Mouse (Mus musculus): ENCODE data around the gene Masp1. TPM values are rescaled to one million over a fixed set of nuclear protein-coding genes. Genes with fewer than 3 reads are reported as not detected.

The Masp1 gene
- 50.5 and 54.1 TPM in 2 replicates for polyA plus RNA-seq (2015; fragmentation: Nextera tagmentation; extraction: Ambion mirVana)

DNA sequence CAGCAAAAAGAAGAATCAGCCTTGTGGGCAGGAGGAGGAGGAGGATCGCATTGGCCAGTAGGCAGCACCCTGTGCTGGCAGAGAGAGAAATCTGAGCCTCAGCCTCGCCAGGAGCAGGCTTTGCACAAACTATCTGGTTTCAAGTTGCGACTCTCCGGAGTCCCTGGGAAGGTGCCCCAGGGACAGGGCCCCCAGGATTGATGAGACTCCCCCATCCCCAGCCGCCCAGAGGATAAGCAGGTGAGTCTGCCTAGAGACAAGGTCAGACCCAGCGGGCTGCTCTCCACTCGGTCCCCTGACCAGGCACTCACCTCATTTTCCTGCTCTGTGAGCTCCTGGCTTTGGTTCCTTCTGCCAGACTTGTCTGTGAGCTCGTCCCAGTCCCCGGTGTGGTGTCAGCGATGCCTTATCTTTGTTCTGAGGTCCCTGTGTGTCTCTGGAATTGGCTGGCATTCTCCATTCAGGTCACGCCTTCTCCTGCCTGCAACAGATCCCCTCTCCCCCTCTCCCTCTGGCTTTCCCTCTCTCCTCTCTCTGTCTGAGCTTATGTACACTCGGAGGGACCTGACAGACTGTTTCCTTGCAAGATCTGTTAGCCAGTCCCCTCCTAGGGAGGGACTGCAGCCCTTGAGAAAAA lies at the start of gene Masp1, which contains the start of gene Rtp4:
Masp1 (minus strand) TSS at position 581 of the 637 bp plus-strand sequence.
Rtp4 (plus strand) TSS at position 57 of the 637 bp plus-strand sequence.
- Histone ChIP-seq H3K27ac (replicated peaks) (peak within 1 kb of the TSS; percentile 98), H3K4me1 (peaks cover 73% of the 10 kb centered on the region), H3K4me2 (replicated peaks) (peak within 1 kb of the TSS; percentile 71), H3K36me3 (no peaks in the 10 kb centered on the region), H3K9me3 (no peaks in the 10 kb centered on the region), H3K27me3 (no peaks in the 10 kb centered on the region), H3K4me3 (peak within 1 kb of the TSS; percentile 70), H3K9ac (replicated peaks) (peak within 1 kb of the TSS; percentile 79)
- ATAC-seq (replicated peaks) = peak; percentile 59
- under 1% methylated on average over 12 of the region's 12 CpGs for WGBS

GRCm38 (mm10) chr16:23568369-23568958 lies 47.8 kb upstream of the Masp1 start:
- no peaks in the 10 kb centered on the region for H3K9me3 ChIP-seq
- no peak overlapping the region for H3K9ac ChIP-seq (replicated peaks)
- H3K4me1 ChIP-seq = no peaks in the 10 kb centered on the region
- no peak overlapping the region for H3K27ac ChIP-seq (replicated peaks)
- ATAC-seq (replicated peaks) = no peak
- no peak overlapping the region for H3K4me3 ChIP-seq
- H3K4me2 ChIP-seq (replicated peaks) = no peak overlapping the region
- WGBS = 53% methylated on average over 4 of the region's 4 CpGs
- no peaks in the 10 kb centered on the region for H3K36me3 ChIP-seq
- H3K27me3 ChIP-seq = no peaks in the 10 kb centered on the region

- Histone ChIP-seq H3K4me1 (no peaks in the 10 kb centered on the region), H3K4me2 (replicated peaks) (no peak overlapping the region), H3K4me3 (no peak overlapping the region), H3K9me3 (no peaks in the 10 kb centered on the region), H3K9ac (replicated peaks) (no peak overlapping the region), H3K27ac (replicated peaks) (no peak overlapping the region), H3K27me3 (no peaks in the 10 kb centered on the region), H3K36me3 (no peaks in the 10 kb centered on the region)
- WGBS = 86% methylated on average over 2 of the region's 2 CpGs
- no peak for ATAC-seq (replicated peaks)
Observed at GRCm38 (mm10) chr16:23557669-23558068, 37.1 kb upstream of the Masp1 start.

DNA sequence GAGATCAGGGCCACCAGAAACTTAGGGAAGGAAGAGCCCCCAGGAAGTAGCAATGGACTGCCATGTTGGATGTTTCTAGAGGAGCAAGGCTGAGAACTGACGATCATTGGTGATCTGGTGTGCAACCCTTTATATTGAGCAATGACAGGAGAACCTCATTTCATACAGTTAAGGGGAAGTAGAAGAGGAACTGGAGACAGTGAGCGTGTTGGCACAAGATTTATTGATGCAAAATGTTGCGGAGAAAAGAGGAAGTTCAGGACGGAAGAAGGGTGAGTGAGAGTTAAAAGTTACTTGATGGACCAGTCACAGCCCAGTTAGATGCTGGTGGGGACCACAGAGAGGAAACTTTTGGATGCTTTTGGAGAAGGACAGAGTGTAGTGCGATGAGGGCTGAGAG lies 36.6 kb upstream of the Masp1 start:
- 95% methylated on average over 5 of the region's 5 CpGs for WGBS
- Histone ChIP-seq H3K27ac (replicated peaks) (no peak overlapping the region), H3K4me2 (replicated peaks) (no peak overlapping the region)

GRCm38 (mm10) chr16:23554673-23555072 lies 34.1 kb upstream of the Masp1 start:
- H3K27ac ChIP-seq (replicated peaks) = no peak overlapping the region

More for the DNA sequence above, 36.6 kb upstream of the Masp1 start:
- Histone ChIP-seq H3K4me3 (no peak overlapping the region), H3K9me3 (no peaks in the 10 kb centered on the region), H3K9ac (replicated peaks) (no peak overlapping the region), H3K27me3 (no peaks in the 10 kb centered on the region), H3K36me3 (no peaks in the 10 kb centered on the region), H3K4me1 (no peaks in the 10 kb centered on the region)
- ATAC-seq (replicated peaks) = no peak

DNA sequence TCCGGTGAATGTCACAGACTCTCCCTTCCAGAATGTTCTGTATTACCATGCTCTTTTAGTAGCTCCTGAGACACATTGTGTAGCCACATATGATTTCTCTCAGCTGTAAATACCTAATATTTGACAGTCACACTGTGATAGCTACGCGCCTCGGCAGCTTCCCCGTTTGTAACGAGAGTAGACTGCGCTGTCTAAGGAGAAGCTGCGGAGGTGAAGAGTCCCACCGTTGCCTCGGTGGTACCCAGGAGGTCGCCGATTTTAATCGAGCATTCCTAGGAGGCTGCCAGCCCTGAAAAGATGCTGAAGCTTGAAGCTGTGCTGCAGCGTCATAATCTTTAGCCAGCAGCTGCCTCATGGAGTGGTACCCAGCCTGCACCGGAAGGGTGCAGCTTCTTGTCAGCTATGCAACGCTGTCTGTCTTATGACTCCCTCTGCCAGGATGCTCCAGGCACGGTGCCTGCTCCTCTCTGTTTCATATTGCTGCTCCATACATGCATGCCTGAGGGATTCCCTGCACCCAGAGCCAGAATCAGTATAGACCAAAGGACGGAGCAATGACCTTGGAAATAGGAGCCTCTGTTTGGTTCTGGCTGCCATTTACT lies 30.5 kb upstream of the Masp1 start:
- Histone ChIP-seq H3K9ac (replicated peaks) (no peak overlapping the region), H3K4me1 (no peaks in the 10 kb centered on the region), H3K36me3 (no peaks in the 10 kb centered on the region), H3K4me3 (no peak overlapping the region), H3K4me2 (replicated peaks) (no peak overlapping the region), H3K9me3 (no peaks in the 10 kb centered on the region), H3K27me3 (no peaks in the 10 kb centered on the region), H3K27ac (replicated peaks) (no peak overlapping the region)
- 77% methylated on average over 18 of the region's 18 CpGs for WGBS
- ATAC-seq (replicated peaks) = peak; percentile 83

More at GRCm38 (mm10) chr16:23554673-23555072, 34.1 kb upstream of the Masp1 start:
- ATAC-seq (replicated peaks) = no peak
- no peak overlapping the region for H3K4me3 ChIP-seq
- WGBS = 82% methylated on average over 5 of the region's 5 CpGs
- no peak overlapping the region for H3K9ac ChIP-seq (replicated peaks)
- no peaks in the 10 kb centered on the region for H3K27me3 ChIP-seq
- no peaks in the 10 kb centered on the region for H3K4me1 ChIP-seq
- no peaks in the 10 kb centered on the region for H3K36me3 ChIP-seq
- H3K4me2 ChIP-seq (replicated peaks) = no peak overlapping the region
- H3K9me3 ChIP-seq = no peaks in the 10 kb centered on the region

DNA sequence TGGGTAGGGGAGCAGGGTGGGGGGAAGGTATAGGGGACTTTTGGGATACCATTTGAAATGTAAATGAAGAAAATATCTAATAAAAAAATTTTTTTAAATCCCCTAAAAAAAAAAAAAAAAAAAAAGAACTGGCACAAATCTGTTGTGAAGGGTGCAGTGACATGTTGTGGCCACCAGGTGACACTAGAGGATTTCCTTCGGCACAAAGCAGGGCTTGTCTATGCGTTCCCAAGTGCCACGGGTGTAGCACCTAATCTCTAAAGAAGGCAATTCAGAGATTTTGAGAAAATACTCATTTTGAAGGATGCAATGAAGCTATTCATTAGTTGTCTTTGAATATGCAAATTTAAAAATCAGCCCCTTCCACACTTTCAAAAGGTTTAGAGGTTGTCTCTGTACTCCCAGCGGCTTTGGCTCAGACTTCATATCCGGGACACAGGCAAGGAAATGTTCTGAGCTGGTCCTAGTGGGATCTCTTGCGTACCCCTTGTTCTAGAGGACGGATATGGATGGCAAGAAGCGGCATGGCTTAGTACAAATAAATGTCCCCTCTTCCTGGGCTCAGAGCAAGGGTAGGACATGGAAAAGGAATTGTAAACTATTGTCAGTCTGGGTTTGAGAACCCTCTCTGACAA lies 29.8 kb upstream of the Masp1 start:
- H3K36me3 ChIP-seq = no peaks in the 10 kb centered on the region

GRCm38 (mm10) chr16:23547783-23548182 lies 27.2 kb upstream of the Masp1 start:
- ATAC-seq (replicated peaks) = no peak
- no peak overlapping the region for H3K27ac ChIP-seq (replicated peaks)
- no peaks in the 10 kb centered on the region for H3K4me1 ChIP-seq
- no peaks in the 10 kb centered on the region for H3K27me3 ChIP-seq
- no peak overlapping the region for H3K9ac ChIP-seq (replicated peaks)
- H3K4me2 ChIP-seq (replicated peaks) = no peak overlapping the region
- no peaks in the 10 kb centered on the region for H3K9me3 ChIP-seq
- WGBS = 95% methylated on average over 4 of the region's 4 CpGs
- H3K36me3 ChIP-seq = no peaks in the 10 kb centered on the region
- H3K4me3 ChIP-seq = no peak overlapping the region

More for the DNA sequence above, 29.8 kb upstream of the Masp1 start:
- Histone ChIP-seq H3K4me2 (replicated peaks) (no peak overlapping the region), H3K9me3 (no peaks in the 10 kb centered on the region), H3K27me3 (no peaks in the 10 kb centered on the region), H3K27ac (replicated peaks) (no peak overlapping the region), H3K9ac (replicated peaks) (no peak overlapping the region), H3K4me1 (no peaks in the 10 kb centered on the region), H3K4me3 (no peak overlapping the region)
- peak; percentile 84 for ATAC-seq (replicated peaks)
- WGBS = 46% methylated on average over 8 of the region's 8 CpGs

GRCm38 (mm10) chr16:23544361-23544760 lies 23.7 kb upstream of the Masp1 start:
- ATAC-seq (replicated peaks) = no peak
- Histone ChIP-seq H3K27me3 (no peaks in the 10 kb centered on the region), H3K9ac (replicated peaks) (no peak overlapping the region), H3K4me2 (replicated peaks) (no peak overlapping the region), H3K4me1 (no peaks in the 10 kb centered on the region), H3K4me3 (no peak overlapping the region), H3K27ac (replicated peaks) (no peak overlapping the region), H3K9me3 (no peaks in the 10 kb centered on the region), H3K36me3 (no peaks in the 10 kb centered on the region)
- 73% methylated on average over 7 of the region's 7 CpGs for WGBS

DNA sequence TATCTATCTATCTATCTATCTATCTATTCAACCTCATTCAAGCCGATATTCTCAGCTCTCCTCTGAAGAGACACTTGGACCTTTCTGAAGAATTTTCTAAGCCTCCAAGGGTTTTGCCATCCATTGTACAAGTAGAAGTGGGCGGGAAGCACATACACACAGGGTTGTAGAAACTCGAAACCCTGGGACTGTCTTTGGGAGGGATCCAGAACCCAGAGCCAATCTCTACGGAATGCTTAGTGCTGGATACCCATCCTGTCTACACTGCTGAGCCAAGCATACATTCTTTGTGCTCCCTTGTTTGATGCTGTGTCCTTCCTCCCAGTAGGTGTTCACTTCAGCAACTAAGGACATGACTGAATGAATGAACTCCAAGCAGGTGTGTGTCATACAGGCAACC lies 22.3 kb upstream of the Masp1 start:
- Histone ChIP-seq H3K4me1 (no peaks in the 10 kb centered on the region), H3K9me3 (no peaks in the 10 kb centered on the region), H3K27me3 (no peaks in the 10 kb centered on the region), H3K36me3 (no peaks in the 10 kb centered on the region), H3K27ac (replicated peaks) (no peak overlapping the region), H3K4me2 (replicated peaks) (no peak overlapping the region), H3K4me3 (no peak overlapping the region), H3K9ac (replicated peaks) (no peak overlapping the region)
- ATAC-seq (replicated peaks) = no peak
- WGBS = 63% methylated on average over 4 of the region's 4 CpGs

DNA sequence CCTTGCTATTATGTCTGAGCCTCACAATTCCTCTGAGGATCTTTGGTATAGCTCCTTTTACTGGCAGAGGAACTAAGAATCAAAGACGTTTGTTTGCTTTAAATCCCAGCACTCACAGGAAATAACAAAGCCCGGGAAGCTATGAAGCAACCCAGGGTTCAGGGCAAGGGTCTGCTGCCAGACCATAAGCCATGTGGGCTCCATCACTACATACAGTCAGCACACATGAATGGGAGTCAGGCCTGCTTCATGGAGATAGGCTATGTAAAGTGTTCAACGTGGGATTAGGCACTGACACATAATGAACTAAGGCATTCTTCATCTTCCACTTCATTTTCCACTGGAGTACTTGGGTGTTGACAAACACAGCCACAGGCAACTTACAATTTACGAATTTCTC lies 20.4 kb upstream of the Masp1 start:
- Histone ChIP-seq H3K4me3 (no peak overlapping the region), H3K27ac (replicated peaks) (no peak overlapping the region), H3K9me3 (no peaks in the 10 kb centered on the region), H3K4me2 (replicated peaks) (no peak overlapping the region), H3K36me3 (no peaks in the 10 kb centered on the region), H3K27me3 (no peaks in the 10 kb centered on the region), H3K9ac (replicated peaks) (no peak overlapping the region), H3K4me1 (no peaks in the 10 kb centered on the region)
- no peak for ATAC-seq (replicated peaks)
- WGBS = 59% methylated on average over 4 of the region's 4 CpGs

DNA sequence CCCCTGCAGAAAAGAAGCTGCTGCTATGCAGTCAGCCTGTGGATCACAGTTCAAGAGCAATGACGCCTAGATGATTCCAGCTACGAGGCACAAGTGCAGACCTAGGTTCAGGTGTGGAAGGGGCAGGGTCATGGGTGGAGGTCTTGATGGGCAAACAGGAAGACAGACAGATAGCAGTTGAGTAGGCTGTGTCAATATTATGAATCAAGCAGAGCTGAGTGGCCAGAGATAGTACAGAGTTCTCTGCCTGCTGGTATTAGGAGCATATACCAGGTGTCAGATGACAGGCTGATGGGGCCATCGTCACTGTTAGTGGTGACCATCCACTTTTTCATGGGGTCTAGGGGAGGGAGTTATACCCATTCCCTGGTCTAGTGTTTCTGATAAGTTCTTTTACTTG lies 13.1 kb upstream of the Masp1 start:
- no peaks in the 10 kb centered on the region for H3K36me3 ChIP-seq
- H3K9me3 ChIP-seq = no peaks in the 10 kb centered on the region
- H3K27me3 ChIP-seq = no peaks in the 10 kb centered on the region
- ATAC-seq (replicated peaks) = no peak
- no peak overlapping the region for H3K4me3 ChIP-seq
- H3K4me1 ChIP-seq = no peaks in the 10 kb centered on the region
- H3K4me2 ChIP-seq (replicated peaks) = no peak overlapping the region
- WGBS = 90% methylated on average over 3 of the region's 3 CpGs
- H3K9ac ChIP-seq (replicated peaks) = no peak overlapping the region
- H3K27ac ChIP-seq (replicated peaks) = no peak overlapping the region

All from forebrain, embryonic 15.5 days (tissue).